Mouse (Mus musculus) layer of hippocampus, adult 11-12 months (tissue): ENCODE results near the gene Pdpn.

Experiments used
- DNase-seq: peaks from one replicate; pipeline ENCODE4 v3.0.0; 2022; ENCODE audit warnings: low spot score

Pdpn gene

DNA sequence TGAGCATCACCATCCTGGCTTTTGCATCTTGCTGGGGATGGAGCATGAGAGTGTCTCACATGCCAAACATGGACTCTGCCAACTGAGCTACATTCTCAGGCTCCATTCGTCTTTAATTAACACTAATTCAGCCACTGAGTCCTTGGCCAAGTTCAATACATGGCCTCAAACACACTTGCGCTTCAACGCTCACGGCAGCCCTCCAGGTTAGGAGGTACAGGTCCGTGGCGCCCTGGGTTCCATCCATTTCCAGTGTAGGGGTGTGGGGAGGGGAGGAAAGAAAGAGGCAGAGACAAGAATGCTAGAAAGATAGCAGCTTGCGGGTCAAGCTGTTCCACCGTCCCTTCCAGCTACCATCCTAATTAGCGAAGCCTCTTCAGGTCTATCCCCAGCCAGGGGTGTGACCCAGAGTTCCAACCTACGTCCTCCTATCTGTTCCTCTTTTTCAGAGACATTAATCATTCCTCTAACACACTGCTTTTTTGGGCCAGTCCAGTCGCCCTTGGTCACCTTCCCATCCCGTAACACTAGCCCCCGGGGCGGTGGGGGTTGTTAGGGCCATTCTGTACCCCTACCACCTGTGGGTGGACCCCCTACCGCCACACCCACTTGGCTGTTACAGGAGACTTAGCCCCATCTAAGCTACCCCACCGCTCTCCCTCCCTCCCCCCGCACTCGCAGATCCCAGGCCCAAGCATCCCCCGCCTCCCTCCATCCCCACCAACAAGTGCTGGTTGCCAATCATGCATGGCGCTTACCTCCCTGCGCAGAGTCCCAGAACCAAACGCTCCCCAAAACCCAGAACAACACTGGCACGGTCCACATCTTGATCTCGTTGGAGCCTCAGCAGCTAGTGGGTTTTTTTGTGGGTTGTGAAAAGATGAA, 691 bp downstream of the Pdpn start:
- DNase-seq = no peak

DNA sequence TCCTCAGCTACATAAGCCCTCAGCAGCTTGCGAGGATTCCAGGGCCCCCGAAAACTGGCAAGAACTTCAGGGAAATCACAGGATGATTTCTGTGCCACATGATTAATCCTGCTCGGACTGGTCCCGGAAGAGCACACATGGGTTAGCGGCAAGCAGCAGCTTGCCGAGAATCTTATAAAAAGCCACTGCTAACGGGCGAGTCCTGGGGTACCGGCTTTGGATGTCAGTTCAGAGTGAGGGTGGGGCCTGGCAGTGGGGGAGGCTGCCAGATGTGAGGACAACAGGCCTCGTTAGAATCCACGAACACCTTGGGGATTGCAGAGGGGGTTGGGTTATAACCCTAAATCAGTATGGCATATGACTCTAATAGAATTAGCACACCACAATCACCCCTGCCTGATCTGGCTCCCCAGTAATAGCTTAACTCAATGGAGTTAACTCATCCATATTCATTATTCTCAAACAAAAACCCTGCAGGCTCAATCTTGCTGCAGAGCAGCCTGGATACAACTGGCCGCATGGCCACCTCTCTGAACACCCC, 2.3 kb downstream of the Pdpn start:
- DNase-seq = no peak

DNA sequence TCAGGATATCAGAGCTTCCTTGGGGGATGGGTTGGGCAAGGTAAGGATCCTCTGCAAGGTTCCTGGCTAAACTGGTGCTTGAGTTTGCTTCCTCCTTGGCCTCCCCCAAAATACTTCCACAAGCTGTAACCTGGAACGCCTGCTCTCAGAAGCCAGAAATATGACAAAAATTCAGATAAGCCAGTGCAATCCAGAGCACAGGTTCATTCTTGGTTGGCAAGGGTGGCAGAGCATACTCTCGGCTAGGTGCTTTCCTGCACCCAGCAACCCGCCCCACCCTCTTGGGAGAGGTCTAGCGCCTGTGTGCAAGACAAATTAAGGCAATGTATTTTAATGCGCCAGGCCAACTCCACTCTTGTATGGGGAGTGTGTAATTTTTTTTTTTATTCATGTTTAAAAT, 3.2 kb downstream of the Pdpn start:
- no peak for DNase-seq

DNA sequence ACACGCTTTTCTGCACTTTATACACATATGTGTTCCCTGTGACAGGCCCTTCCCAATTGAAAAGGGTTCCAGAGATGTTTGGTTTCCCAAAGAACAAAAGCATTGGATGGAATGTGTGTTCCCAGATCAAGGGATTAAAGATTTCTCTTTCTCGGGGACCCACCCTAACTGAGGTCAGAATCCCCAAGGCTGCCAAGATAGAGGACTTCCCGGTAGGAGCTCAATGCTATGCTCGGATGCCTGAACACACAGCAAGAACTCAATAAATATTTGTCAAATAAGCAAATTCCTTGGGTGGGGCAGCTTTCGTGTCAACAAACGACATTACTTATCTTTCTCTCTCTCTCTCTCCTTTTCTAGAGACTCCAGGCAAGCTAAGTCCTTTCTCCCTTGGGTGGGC, 5.0 kb downstream of the Pdpn start:
- DNase-seq = no peak

DNA sequence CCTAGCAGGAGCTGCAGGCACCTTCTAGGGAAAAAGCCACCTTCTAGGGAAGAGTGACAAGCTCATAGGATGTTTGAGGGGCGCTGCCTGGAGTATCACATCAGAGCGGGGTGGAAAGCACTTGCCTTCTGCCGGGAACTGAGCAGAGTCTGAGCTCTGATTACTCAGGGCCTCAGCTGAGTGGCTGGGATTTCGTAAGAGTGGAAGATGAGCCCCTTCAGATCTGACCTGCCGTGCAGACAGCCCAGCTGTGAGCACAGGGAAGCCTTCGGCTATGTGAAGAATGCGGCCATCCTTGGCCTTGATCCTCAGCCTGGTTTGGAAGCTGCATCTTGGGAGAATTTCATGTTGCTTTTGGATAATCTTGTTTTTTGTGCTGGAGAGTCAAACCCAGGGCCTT, 10.5 kb downstream of the Pdpn start:
- no peak for DNase-seq

DNA sequence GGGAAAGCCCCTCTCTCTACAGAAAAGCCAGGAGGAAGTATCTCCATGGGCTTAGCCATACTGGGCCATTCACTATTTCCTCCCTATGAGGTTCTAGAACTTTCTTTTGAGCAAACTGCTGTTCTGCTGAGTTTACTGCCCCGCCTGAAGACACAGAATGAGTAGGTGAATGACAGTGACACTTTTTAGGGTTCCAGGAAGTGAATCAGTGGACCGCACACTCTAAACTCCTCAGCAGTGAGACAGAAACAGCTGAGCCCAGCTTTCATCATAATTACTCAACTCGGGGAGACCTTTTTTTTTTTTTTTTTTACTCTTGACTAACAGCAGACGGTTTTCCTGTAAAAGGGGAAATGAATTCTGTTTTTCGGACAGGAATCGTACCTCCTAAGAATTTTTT, 10.9 kb downstream of the Pdpn start:
- DNase-seq = no peak

DNA sequence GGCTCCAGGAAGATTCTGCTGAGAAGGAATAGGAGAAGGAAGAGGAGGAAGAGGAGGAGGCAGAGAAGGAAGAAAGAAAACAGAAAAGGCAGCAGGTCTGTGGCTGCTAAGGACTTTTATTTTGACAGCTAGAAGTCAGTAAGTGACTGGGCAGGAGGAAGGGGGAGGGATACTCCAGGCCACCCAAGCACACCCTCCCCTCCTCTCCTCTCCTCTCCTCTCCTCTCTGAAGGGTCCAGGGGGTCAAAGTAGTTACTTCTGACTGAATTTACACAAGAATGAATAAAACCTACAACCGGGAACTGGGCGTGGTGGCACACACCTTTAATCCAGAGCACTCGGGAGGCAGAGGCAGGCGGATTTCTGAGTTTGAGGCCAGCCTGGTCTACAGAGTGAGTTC, 12.3 kb downstream of the Pdpn start:
- no peak for DNase-seq

DNA sequence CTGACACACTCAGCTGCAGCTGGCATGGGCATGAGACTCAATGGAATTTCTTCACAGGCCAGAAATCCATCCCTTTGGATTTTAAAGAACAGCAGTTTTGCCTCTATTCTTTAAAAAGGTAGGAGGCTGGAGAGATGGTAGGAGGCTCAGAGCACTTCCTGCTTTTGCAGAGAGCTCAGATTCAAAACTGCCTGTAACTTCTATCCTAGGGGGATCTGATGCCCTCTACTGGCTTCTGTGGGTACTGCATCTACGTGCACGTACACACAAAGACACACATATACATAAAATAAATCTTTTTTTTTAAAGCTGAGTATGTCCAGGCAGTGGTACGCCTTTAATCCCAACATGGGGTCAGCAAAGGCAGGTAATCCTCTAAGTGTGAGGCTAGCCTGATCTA, 19.2 kb downstream of the Pdpn start:
- peak; percentile 35 for DNase-seq

DNA sequence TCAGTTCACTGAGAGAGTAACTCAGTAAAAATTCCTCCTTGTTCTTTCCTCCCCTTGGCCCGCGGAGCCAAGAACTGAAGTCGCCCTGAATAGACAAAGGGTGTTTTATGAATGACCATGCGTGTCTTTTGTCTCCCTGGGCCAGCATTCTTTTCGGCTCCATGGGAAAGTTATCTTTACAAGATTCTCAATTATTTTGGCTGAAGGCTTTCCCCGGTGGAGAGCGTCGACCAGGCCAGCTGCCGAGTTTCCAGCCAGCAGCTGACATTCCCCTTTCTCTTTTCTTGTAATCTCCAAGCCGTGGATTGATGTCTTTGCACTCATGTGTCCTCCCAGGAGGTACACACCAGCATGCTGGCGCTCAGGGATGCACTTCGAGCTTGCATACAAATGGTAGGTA, 19.7 kb downstream of the Pdpn start:
- no peak for DNase-seq

DNA sequence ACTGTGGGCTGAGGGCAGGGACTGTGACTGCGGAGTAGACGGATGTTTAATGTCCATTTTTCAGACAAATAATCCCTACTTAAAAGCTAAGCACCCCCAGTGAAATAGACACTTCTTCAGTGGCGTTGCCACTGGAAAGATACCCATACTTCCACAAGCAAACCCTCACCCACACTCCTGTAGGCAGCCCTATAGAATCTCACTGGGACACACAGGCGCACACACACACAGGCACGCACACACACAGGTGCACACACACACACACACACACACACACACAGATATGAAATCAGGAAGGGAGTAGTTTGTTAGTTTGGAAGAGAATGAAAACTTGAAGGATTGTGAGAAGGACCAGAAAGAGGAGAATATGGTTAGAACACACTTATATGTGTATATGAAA, 20.3 kb downstream of the Pdpn start:
- DNase-seq = no peak

DNA sequence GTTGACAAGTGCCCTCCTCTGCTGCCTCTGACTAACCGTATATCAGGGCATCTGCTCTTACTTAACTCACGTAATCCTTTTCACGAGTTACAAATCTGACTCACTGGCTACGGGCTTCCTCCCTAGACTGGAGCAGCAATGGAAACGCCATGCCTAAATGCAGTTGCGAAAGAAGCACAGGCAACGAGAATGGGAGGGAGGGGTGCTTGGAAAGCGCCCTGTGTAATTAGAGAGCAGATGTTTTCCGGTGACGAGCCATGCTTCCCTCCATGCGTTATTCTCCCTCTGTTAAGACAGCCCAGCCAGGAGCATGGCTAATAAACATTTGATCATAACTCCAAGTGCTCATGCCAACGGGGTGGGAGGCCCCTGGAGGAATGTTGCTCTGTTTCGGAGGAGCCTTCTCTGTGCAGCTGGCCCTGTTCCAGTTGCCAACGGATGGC, 20.9 kb downstream of the Pdpn start:
- peak; percentile 28 for DNase-seq

DNA sequence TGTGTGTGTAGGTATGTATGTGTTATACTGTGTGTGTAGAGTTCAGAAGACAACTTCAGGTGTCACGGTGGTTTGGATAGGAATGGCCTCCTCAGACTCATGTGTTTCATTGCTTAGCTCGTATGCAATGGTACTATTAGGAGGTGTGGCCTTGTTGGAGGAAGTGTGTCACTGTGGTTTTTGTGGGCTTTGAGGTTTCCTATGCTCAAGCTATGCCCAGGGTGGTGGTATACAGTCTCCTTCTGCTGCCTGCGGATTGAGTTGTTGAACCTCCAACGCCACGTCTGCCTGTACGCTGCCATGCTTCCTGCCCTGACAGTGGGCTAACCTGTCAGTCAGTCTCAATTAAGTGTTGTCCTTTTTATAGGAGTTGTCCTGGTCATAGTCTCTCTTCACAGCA, 22.0 kb downstream of the Pdpn start:
- DNase-seq = no peak

DNA sequence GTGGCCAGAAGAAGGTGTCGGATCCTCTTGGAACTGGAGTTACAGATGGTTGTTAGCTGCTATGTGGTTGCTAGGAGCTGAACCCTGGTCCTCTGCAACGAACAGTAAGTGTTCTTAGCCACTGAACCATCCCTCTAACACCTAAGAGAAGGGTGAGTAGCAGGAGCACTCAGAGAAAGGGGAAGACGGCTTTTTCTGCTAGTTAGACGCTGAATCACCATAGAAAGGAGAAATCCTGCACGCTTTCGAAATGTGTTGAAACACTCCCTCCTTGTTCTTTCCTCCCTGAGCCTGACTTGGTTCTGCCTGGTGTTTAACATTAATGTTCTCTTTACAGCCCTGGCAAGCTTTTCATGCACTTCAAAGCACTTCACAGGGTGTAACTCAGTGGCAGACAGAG, 27.8 kb downstream of the Pdpn start:
- DNase-seq = no peak

DNA sequence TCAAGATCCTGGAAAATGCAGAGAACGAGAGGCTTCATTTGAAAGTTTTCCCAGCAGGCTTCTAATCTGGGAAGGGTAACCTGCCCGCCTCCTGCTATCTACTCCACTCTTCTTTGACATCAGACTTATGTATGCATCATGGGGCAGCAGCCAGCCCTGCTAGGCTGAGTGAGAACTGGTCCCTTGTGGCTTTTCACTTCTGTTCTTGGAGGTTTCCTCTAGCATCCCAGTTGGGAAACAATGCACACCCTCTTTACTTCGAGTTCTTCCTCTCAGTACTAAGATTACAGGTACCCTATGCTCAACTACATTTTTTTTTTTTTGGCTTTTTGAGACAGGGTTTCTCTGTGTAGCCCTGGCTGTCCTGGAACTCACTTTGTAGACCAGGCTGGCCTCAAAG, 28.5 kb downstream of the Pdpn start:
- no peak for DNase-seq

DNA sequence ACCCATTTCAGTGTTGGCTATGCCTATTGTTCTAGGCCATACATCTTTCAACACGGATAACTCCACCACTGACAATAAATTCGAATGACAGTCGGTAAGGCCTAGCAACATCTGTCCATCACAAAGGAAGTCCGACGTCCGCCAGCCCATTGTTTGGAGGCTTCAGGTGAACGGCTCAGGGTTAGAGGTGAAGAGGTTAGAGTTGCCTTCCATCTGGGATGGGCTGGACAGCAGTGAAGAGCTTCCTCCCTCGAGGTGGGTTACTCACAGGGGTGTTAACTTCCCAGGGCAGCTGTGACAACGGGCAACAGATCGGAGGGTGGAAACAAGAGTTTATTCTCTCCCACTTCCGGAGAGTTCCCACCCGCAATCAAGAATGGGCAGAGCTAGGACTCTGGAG, 36.7 kb downstream of the Pdpn start:
- no peak for DNase-seq

DNA sequence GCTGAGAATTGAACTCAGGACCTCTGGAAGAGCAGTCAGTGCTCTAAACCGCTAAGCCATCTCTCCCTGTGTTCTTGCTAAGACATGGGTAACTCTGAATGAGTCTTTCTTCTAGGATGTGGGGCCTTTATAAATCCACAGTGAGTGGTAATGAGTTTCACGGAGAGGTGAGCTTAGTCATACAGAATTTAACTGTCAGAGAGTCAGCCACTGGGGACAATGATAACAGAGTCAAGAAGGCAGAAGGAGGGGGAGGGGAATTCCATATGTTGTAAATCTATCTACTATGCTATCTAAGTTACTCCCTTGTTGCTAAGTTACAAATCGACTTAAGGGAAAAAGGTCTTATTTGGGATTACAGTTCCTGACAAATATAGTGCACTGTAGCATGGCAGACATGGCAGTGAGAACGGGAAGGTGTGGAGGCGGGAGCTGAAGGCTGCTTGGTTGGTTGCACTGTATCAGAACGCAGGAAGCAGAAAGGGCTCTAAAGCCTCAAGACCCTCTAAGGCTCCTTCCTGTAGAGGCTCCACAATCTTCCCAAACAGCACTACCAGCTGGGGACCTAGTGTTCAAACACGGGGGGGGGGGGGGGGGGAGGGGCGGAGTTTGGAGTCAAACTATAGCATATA, 39.5 kb downstream of the Pdpn start:
- DNase-seq = no peak

DNA sequence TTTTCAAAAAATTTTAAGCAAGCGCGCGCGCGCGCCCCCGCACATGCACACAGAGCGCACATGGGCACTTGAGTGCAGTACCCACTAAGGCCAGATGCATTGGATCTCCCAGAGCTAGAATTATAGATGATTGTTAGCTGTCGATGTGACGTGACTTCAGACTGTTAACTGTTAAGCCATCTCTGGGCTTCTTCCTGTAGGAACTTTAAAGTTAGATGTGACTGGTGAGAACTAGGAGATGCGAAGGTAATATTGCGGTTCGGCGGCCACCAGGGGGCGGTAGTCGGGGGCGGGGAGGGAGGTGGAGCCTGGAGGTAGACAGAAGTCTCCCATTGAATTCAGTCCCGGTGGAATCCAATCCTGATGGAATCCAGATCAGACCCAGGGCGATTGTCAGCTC, 40.8 kb downstream of the Pdpn start:
- peak; percentile 7 for DNase-seq

DNA sequence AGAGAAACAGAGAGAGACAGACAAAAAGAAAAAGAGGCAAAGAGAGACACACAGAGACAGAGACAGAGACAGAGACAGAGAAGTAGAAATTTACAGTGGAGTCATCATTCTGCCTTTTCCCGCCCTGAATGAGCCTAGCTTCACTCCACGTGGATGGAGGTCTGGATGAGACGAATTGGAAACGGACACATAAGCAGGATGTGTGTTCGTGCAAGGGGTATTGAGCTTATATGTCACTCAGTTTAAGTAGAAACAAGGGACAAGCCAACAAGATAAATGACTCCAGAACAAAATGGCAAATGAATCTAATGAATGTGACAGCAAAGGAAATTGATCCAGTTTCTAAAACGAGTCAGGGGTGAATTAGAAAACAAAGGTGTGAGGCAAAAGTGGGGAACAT, 41.4 kb downstream of the Pdpn start:
- no peak for DNase-seq

DNA sequence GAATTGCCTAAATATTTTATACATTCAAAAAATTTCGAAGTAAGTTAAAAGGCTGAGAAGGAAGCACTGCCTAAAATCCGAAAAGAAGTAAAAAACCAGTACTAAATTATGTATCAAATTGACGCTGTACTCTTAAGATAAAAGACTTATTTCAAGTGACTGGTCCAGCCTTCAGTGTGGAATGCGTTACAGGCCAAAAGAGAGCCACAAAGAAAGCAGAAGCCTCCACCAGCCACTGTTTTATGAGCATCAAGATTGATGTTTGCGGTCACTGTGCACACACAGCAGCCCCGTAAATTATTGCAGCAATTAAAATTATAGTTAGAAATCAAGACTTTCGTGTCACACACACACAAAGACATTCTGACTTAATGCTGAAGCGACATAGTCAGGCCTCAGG, 43.8 kb downstream of the Pdpn start:
- no peak for DNase-seq

DNA sequence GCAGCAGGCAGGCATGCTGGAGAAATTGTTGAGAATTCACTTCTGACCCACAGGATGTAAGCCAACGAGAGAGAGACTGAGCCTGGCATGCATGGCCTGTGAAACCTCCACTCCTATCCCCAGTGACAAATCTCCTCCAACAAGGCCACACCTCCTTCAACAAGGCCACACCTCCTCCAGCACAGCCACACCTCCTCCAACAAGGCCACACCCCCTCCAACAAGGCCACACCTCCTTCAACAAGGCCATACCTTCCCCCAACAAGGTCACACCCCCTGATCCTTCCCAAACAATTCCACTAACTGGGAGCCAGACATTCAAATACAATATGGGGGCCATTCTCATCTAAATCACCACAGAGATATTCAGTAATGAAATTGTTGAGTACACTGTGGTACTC, 46.0 kb downstream of the Pdpn start:
- DNase-seq = no peak

DNA sequence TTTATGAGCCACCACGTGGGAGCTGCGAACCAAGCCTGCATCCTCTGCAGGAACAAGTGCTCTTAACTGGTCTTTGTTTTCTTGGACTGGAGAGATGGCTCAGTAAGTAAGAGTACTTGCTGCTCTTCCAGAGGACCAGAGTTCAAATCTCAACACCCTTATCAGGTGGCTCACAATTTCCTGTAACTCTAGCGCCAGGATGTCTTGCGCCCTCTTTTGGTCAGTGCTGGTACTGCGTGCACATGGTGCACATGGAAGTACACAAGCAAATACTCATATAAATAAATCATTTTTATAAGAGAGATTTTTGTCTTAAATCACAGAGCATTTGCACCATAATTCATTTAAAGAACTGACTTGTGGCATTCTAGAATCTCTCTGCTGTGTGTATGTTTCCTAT, 51.3 kb downstream of the Pdpn start:
- DNase-seq = no peak

DNA sequence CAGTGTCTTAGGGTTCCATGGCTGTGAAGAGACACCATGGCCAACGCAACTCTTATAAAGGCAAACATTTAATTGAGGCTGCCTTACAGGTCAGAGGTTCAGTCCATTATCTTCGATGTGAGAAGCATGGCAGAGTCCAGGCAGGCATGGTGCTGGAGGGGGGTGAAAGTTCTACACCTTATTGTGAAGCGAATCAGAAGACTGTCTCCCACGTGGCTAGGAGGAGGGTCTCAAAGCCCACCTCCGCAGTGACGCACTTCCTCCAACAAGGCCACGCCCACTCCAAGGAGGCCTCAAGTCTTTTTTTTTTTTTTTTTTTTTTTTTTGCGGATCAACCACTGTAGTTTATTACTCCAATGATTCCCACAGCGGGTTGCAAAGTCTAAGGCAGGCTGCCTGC, 58.1 kb downstream of the Pdpn start:
- DNase-seq = no peak

DNA sequence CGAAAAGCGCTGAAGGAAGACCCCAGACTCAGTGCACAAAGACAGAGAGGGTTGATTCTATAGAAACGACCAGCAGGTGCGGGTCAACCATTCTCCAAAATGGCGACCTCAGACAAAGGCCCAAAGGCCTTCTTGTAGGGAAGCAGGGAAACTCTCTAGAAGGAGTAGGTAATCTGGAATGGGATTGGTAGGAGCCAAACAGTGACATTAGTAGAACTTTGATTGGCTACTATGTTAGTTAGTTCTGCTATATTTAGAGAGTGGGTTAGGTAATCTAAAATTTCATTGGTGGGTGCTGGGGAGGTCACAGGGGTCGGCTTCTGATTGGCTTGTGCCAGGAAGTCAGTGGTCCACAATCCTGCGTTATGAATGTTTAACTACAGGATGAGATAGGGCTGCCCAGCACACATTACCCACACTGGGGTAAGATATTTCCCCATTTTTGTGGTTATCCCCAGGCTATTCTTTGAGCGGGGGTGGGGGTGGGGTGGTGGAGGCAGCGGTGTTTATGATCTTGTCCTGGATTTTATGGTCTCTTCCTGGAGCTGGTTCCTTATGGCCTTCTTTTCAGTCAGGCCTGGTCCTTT, 59.7 kb downstream of the Pdpn start:
- no peak for DNase-seq
